Mouse (Mus musculus) kidney, postnatal 36 days (tissue): ENCODE data around the gene Mgat4e.

Experiments used
- DNase-seq, 2 experiments: peaks; one replicate each; pipeline ENCODE4 v3.0.0; 2021 to 2022; ENCODE audit warnings: mixed read lengths in 2 of 2

The Mgat4e gene

GRCm38 (mm10) chr1:134513312-134513860, 36.1 kb downstream of the Mgat4e start:
- peak; percentile 14 to 49 for DNase-seq

- DNase-seq = no peak
These were observed 36.9 kb downstream of the Mgat4e start for GRCm38 (mm10) chr1:134512584-134512983.

- no peak for DNase-seq
These were observed 37.3 kb downstream of the Mgat4e start for GRCm38 (mm10) chr1:134512183-134512582.

- no peak for DNase-seq
These were observed 39.5 kb downstream of the Mgat4e start for GRCm38 (mm10) chr1:134510018-134510417.

GRCm38 (mm10) chr1:134506201-134506600, 43.3 kb downstream of the Mgat4e start:
- DNase-seq = no peak

- DNase-seq = no peak
These were observed 48.6 kb downstream of the Mgat4e start for GRCm38 (mm10) chr1:134500916-134501315.

GRCm38 (mm10) chr1:134495991-134496390, 53.5 kb downstream of the Mgat4e start:
- peak; percentile 56 to 76 for DNase-seq

GRCm38 (mm10) chr1:134495216-134495539, 54.3 kb downstream of the Mgat4e start:
- no peak for DNase-seq

GRCm38 (mm10) chr1:134494428-134495215, 54.9 kb downstream of the Mgat4e start, which contains the start of gene Rabif:
Rabif (plus strand) TSS chr1:134494648.
- DNase-seq = peak; percentile 99 to 100

- no peak for DNase-seq
These were observed 55.5 kb downstream of the Mgat4e start for GRCm38 (mm10) chr1:134493956-134494355.

- no peak for DNase-seq
These were observed 56.0 kb downstream of the Mgat4e start for GRCm38 (mm10) chr1:134493496-134493895.

- DNase-seq = no peak
These were observed 57.2 kb downstream of the Mgat4e start for GRCm38 (mm10) chr1:134492276-134492675.
